Mouse (Mus musculus) midbrain, embryonic 14.5 days (tissue): ENCODE measurements around the gene P2ry6. TPM values are rescaled to one million over a fixed set of nuclear protein-coding genes. Genes with fewer than 3 reads are reported as not detected.

Experiments
- ATAC-seq: fragments of 200-750 bp; cut with Nextera tagmentation; 2 replicates; pipeline ENCODE4 v1.8.0; 2017; ENCODE audit warnings: moderate number of reproducible peaks, moderate library complexity; ENCODE audit not compliant: low FRiP score, low TSS enrichment
- DNase-seq: peaks from one replicate; pipeline ENCODE4 v3.0.0-alpha.2; 2015
- H3K27ac ChIP-seq: fragments of 300-500 bp; sonication (generic); replicated peaks from 2 replicates; pipeline ENCODE4 v1.5.1; 2014; ENCODE audit warnings: mild to moderate bottlenecking, low read depth, low read length, moderate library complexity
- H3K27me3 ChIP-seq: fragments of 300-500 bp; sonication (generic); 2 replicates; pipeline ENCODE4 v1.6.1; 2014; ENCODE audit warnings: low read length, control low read depth, mixed read lengths; ENCODE audit not compliant: control insufficient read depth, insufficient read depth
- H3K36me3 ChIP-seq: fragments of 300-500 bp; sonication (generic); 2 replicates; pipeline ENCODE4 v1.6.1; 2014; ENCODE audit warnings: low read length, control low read depth; ENCODE audit not compliant: control insufficient read depth, insufficient read depth
- H3K4me1 ChIP-seq: fragments of 300-500 bp; sonication (generic); 2 replicates; pipeline ENCODE4 v1.6.1; 2014; ENCODE audit warnings: mild to moderate bottlenecking, antibody characterized with exemption, low read length, control low read depth; ENCODE audit not compliant: control insufficient read depth, insufficient read depth
- H3K4me2 ChIP-seq: fragments of 300-500 bp; sonication (generic); 2 replicates; pipeline ENCODE4 v1.6.1; 2014; ENCODE audit warnings: mild to moderate bottlenecking, low read length, moderate library complexity
- H3K4me3 ChIP-seq: fragments of 300-500 bp; sonication (generic); replicated peaks from 2 replicates; pipeline ENCODE4 v1.5.1; 2014; ENCODE audit warnings: low read depth, low read length
- H3K9ac ChIP-seq: fragments of 300-500 bp; sonication (generic); replicated peaks from 2 replicates; pipeline ENCODE4 v1.6.1; 2014; ENCODE audit warnings: mild to moderate bottlenecking, low read length, moderate library complexity
- H3K9me3 ChIP-seq: fragments of 300-500 bp; sonication (generic); 2 replicates; pipeline ENCODE4 v1.6.1; 2016; ENCODE audit warnings: low read length, control low read depth, mixed read lengths; ENCODE audit not compliant: control insufficient read depth
- WGBS: fragments of 180-500 bp; shearing (Covaris S2); extraction: QIAGEN DNeasy Blood & Tissue Kit; methylation state at CpG from one replicate; pipeline ENCODE4 v1.1.7; 2014; 5-methylcytosine and 5-hydroxymethylcytosine counted together
- polyA plus RNA-seq: library from polyadenylated mRNA; unstranded; fragments of >200 nt; fragmentation: Nextera tagmentation; extraction: Ambion mirVana; gene quantifications from 2 replicates; pipeline ENCODE4 v1.2.1, GENCODE M21; 2014

The P2ry6 gene
- polyA plus RNA-seq, 1 experiment from 2014 or later, result 2.7 TPM

- no peak for DNase-seq
- 0 out of 2 replicates have a peak, but pooled peaks cover 4% of the 10 kb centered on the region for H3K4me1 ChIP-seq
- ATAC-seq, result no peak
- WGBS, result 43% methylated on average over 5 of the region's 5 CpGs
- no peaks in the 10 kb centered on the region for H3K27me3 ChIP-seq
- no peaks in the 10 kb centered on the region for H3K9me3 ChIP-seq
- H3K27ac ChIP-seq, result no peak overlapping the region
- no peak overlapping the region for H3K4me3 ChIP-seq
- H3K36me3 ChIP-seq, result no peaks in the 10 kb centered on the region
- no peak overlapping the region for H3K9ac ChIP-seq
- no peak overlapping the region for H3K4me2 ChIP-seq
Measured at GRCm38 (mm10) chr7:100941169-100941568, 33.3 kb downstream of the P2ry6 start.

- ATAC-seq, result no peak
- no peak overlapping the region for H3K9ac ChIP-seq
Measured at GRCm38 (mm10) chr7:100938106-100938505, 36.3 kb downstream of the P2ry6 start.

GRCm38 (mm10) chr7:100937481-100937880, 37.0 kb downstream of the P2ry6 start:
- DNase-seq (no peak), ATAC-seq (no peak)
- Histone ChIP-seq H3K27me3 (0 out of 2 replicates have a peak, but pooled peaks cover under 1% of the 10 kb centered on the region), H3K9ac (no peak overlapping the region), H3K36me3 (no peaks in the 10 kb centered on the region), H3K4me2 (no peak overlapping the region), H3K9me3 (no peaks in the 10 kb centered on the region), H3K27ac (no peak overlapping the region), H3K4me3 (no peak overlapping the region), H3K4me1 (0 out of 2 replicates have a peak, but pooled peaks cover under 1% of the 10 kb centered on the region)
- 90% methylated on average over 3 of the region's 3 CpGs for WGBS

More at GRCm38 (mm10) chr7:100938106-100938505, 36.3 kb downstream of the P2ry6 start:
- DNase-seq, result no peak
- H3K27ac ChIP-seq, result no peak overlapping the region
- no peaks in the 10 kb centered on the region for H3K36me3 ChIP-seq
- no peak overlapping the region for H3K4me2 ChIP-seq
- 0 out of 2 replicates have a peak, but pooled peaks cover 3% of the 10 kb centered on the region for H3K4me1 ChIP-seq
- no peak overlapping the region for H3K4me3 ChIP-seq
- whole genome bisulfite sequencing, result 90% methylated on average over 16 of the region's 16 CpGs
- H3K9me3 ChIP-seq, result no peaks in the 10 kb centered on the region
- H3K27me3 ChIP-seq, result no peaks in the 10 kb centered on the region

- H3K4me1 ChIP-seq, result peaks cover 4% of the 10 kb centered on the region; the same call in 1 of the 2 replicates
- no peaks in the 10 kb centered on the region for H3K9me3 ChIP-seq
- no peak overlapping the region for H3K4me3 ChIP-seq
- no peak overlapping the region for H3K27ac ChIP-seq
- H3K4me2 ChIP-seq, result no peak overlapping the region
- no peaks in the 10 kb centered on the region for H3K36me3 ChIP-seq
- DNase-seq (no peak), ATAC-seq (no peak)
- H3K27me3 ChIP-seq, result peaks cover 32% of the 10 kb centered on the region
- no peak overlapping the region for H3K9ac ChIP-seq
Measured at GRCm38 (mm10) chr7:100933520-100933919, 40.9 kb downstream of the P2ry6 start.

- DNase-seq (peak; percentile 88), ATAC-seq (peak; percentile 72)
- Histone ChIP-seq H3K36me3 (no peaks in the 10 kb centered on the region), H3K4me1 (peaks cover 13% of the 10 kb centered on the region), H3K27ac (no peak overlapping the region), H3K9me3 (no peaks in the 10 kb centered on the region), H3K9ac (peak overlapping the region; percentile 50; the same call in 1 of the 2 replicates), H3K27me3 (peaks cover 32% of the 10 kb centered on the region), H3K4me3 (peak overlapping the region; percentile 36), H3K4me2 (peak overlapping the region; percentile 81)
- under 1% methylated on average over 27 of the region's 27 CpGs for WGBS
Measured at GRCm38 (mm10) chr7:100932481-100933007, 41.9 kb downstream of the P2ry6 start.

- DNase-seq, result peak; percentile 76
- peak; percentile 62 for ATAC-seq
- Histone ChIP-seq H3K9ac (peak within 1 kb of the TSS; percentile 50), H3K4me1 (peaks cover 18% of the 10 kb centered on the region), H3K27ac (peak within 1 kb of the TSS; percentile 63), H3K4me3 (peak within 1 kb of the TSS; percentile 36), H3K9me3 (no peaks in the 10 kb centered on the region), H3K4me2 (peak within 1 kb of the TSS; percentile 81), H3K36me3 (no peaks in the 10 kb centered on the region), H3K27me3 (peaks cover 32% of the 10 kb centered on the region)
- WGBS, result under 1% methylated on average over 34 of the region's 35 CpGs
Measured at GRCm38 (mm10) chr7:100931926-100932480, 42.4 kb downstream of the P2ry6 start, which contains the start of gene Arhgef17. Gene Arhgef17 (minus strand): TSS chr7:100932107.

- peak overlapping the region; percentile 36 for H3K4me3 ChIP-seq
- peaks cover 24% of the 10 kb centered on the region for H3K4me1 ChIP-seq
Measured at GRCm38 (mm10) chr7:100931316-100931925, 43.0 kb downstream of the P2ry6 start.

GRCm38 (mm10) chr7:100930619-100931315, 43.7 kb downstream of the P2ry6 start:
- WGBS, result 3% methylated on average over 53 of the region's 53 CpGs
- Histone ChIP-seq H3K27me3 (peaks cover 32% of the 10 kb centered on the region), H3K36me3 (no peaks in the 10 kb centered on the region), H3K9ac (peak overlapping the region; percentile 50), H3K4me1 (peaks cover 30% of the 10 kb centered on the region), H3K4me2 (peak overlapping the region; percentile 81), H3K9me3 (no peaks in the 10 kb centered on the region), H3K27ac (no peak overlapping the region), H3K4me3 (peak overlapping the region; percentile 36)
- peak; percentile 54 for DNase-seq
- ATAC-seq, result no peak

More at GRCm38 (mm10) chr7:100931316-100931925, 43.0 kb downstream of the P2ry6 start:
- WGBS, result under 1% methylated on average over 73 of the region's 73 CpGs
- peak; percentile 29 for ATAC-seq
- H3K4me2 ChIP-seq, result peak overlapping the region; percentile 81
- no peaks in the 10 kb centered on the region for H3K9me3 ChIP-seq
- H3K27me3 ChIP-seq, result peaks cover 32% of the 10 kb centered on the region
- H3K9ac ChIP-seq, result peak overlapping the region; percentile 50
- DNase-seq, result peak; percentile 48
- no peaks in the 10 kb centered on the region for H3K36me3 ChIP-seq
- peak overlapping the region; percentile 63 for H3K27ac ChIP-seq
